ENCODE assay signal across 12 mouse cellular contexts in the genomic region with DNA sequence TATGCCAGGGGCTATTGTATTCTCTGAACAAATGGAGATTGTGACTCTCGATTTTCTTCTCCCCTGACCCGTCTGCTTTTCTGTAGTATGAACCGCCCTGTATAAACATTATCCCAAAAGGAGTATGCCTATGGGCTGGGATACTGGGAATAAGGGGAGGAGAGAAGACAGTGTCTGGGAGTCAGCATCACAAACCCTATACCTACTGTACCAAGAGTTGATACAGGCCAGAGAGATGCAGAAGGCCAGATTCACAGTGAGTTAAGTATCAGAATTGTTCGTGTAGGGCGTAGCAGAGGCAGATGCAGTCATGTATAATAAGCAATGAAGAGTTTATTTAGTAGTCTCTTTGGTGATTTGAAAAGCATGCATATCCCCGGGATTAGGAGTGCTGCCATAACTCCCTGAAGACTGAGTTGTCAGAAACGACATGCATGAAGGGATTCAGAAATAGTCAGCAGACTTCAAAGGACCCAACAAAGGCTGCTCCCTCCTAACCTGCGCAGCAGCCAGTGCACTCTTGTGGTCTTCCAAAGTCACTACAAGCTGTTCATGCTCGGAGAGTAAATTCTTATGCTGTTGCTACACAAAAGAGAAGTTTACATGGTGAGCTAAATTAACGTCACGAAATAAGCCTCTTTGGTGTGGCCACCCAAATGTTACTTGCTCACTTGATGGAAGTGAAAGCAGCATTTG. TPM values are rescaled to one million over a fixed set of nuclear protein-coding genes. Genes with fewer than 3 reads are reported as not detected.
DNase-seq lines count a peak whose midpoint lies in the region; ATAC-seq and TF ChIP-seq lines count a peak whose summit lies in the region.
"Had no signal": no experiment of that assay in that cellular context is flagged by ENCODE, and none has a peak within 500 bp of the region (broad histone marks: within the 10 kb centered on the region; RNA-seq: fewer than 3 reads in every experiment).

No protein-coding gene starts in this region.

- no peak for ATAC-seq in intestine, postnatal 0 days
- ATAC-seq in intestine, embryonic 16.5 days = no peak
- ATAC-seq in hindbrain, postnatal 0 days = peak; percentile 84
- no peak for ATAC-seq in megakaryocyte-erythroid progenitor cell, adult 5-6 weeks (replicated peaks; ENCODE audit: low FRiP score, low TSS enrichment, poor library complexity, severe bottlenecking)

- H3K4me2 ChIP-seq in intestine, postnatal 0 days (replicated peaks; ENCODE audit: low read depth) = no peak overlapping the region
- no peak overlapping the region for H3K4me2 ChIP-seq in intestine, embryonic 16.5 days (ENCODE audit: low read depth, low read length)
- H3K4me2 ChIP-seq in hindbrain, postnatal 0 days (ENCODE audit: low read depth, low read length) = no peak overlapping the region
- H3K4me2 ChIP-seq: embryonic facial prominence, embryonic 13.5 days; heart, embryonic 12.5 days had no signal

- H3K4me1 ChIP-seq in intestine, postnatal 0 days (replicated peaks; ENCODE audit: control insufficient read depth, insufficient read depth, low read length) = no peaks in the 10 kb centered on the region
- H3K4me1 ChIP-seq in intestine, embryonic 16.5 days (ENCODE audit: control insufficient read depth, insufficient read depth, low read length) = no peaks in the 10 kb centered on the region
- H3K4me1 ChIP-seq in hindbrain, postnatal 0 days (ENCODE audit: insufficient read depth, low read length) = no peaks in the 10 kb centered on the region
- H3K4me1 ChIP-seq: embryonic facial prominence, embryonic 13.5 days; heart, embryonic 12.5 days had no signal

- H3K4me3 ChIP-seq in intestine, postnatal 0 days (ENCODE audit: low read depth, low read length) = no peak overlapping the region
- H3K4me3 ChIP-seq in intestine, embryonic 16.5 days (ENCODE audit: low read length) = no peak overlapping the region
- H3K4me3 ChIP-seq in hindbrain, postnatal 0 days (ENCODE audit: low read length) = no peak overlapping the region
- H3K4me3 ChIP-seq: embryonic facial prominence, embryonic 13.5 days; heart, embryonic 12.5 days had no signal

- no peak overlapping the region for H3K27ac ChIP-seq in intestine, postnatal 0 days (ENCODE audit: low read depth, low read length)
- no peak overlapping the region for H3K27ac ChIP-seq in intestine, embryonic 16.5 days (ENCODE audit: low read length)
- H3K27ac ChIP-seq in hindbrain, postnatal 0 days = no peak overlapping the region
- H3K27ac ChIP-seq: embryonic facial prominence, embryonic 13.5 days had no signal

- TF ChIP-seq CTCF in intestine, postnatal 0 days (IDR thresholded peaks at IDR 0.05; ENCODE audit: low read depth) = peak; percentile 50
- peak; percentile 67 for TF ChIP-seq CTCF in hindbrain, postnatal 0 days (IDR thresholded peaks at IDR 0.05; ENCODE audit: low read depth)

- H3K9ac ChIP-seq in intestine, postnatal 0 days (ENCODE audit: low read depth, low read length) = no peak overlapping the region
- no peak overlapping the region for H3K9ac ChIP-seq in intestine, embryonic 16.5 days (ENCODE audit: low read depth, low read length)
- no peak overlapping the region for H3K9ac ChIP-seq in hindbrain, postnatal 0 days (replicated peaks; ENCODE audit: low read length)
- H3K9ac ChIP-seq: embryonic facial prominence, embryonic 13.5 days; heart, embryonic 12.5 days had no signal

- 80% methylated on average over 11 of the region's 11 CpGs for WGBS in intestine, postnatal 0 days
- 83% methylated on average over 11 of the region's 11 CpGs for WGBS in intestine, embryonic 16.5 days
- 59% methylated on average over 11 of the region's 11 CpGs for WGBS in hindbrain, postnatal 0 days

- no peaks in the 10 kb centered on the region for H3K27me3 ChIP-seq in intestine, postnatal 0 days (replicated peaks; ENCODE audit: control insufficient read depth, insufficient read depth, low read length)
- no peaks in the 10 kb centered on the region for H3K27me3 ChIP-seq in intestine, embryonic 16.5 days (replicated peaks; ENCODE audit: control insufficient read depth, insufficient read depth, low read length)
- no peaks in the 10 kb centered on the region for H3K27me3 ChIP-seq in hindbrain, postnatal 0 days (ENCODE audit: insufficient read depth, low read length)
- H3K27me3 ChIP-seq: embryonic facial prominence, embryonic 13.5 days; heart, embryonic 12.5 days had no signal

- DNase-seq in thymus, postnatal 0 days (ENCODE audit: low spot score) = peak; percentile 14
- DNase-seq in thymus, adult 18-20 months = no peak
- DNase-seq in hindbrain, postnatal 0 days (ENCODE audit: low spot score) = peak; percentile 58
- DNase-seq in T-cell, adult 2 months (ENCODE audit: low spot score) = no peak
- DNase-seq: adrenal gland, adult 8-10 months; cerebellum, adult 11-12 months; thymus, postnatal 25 days had no signal

- H3K36me3 ChIP-seq in intestine, postnatal 0 days (ENCODE audit: control insufficient read depth, insufficient read depth) = peaks cover 26% of the 10 kb centered on the region
- H3K36me3 ChIP-seq in intestine, embryonic 16.5 days (ENCODE audit: control insufficient read depth, insufficient read depth, low read length) = 0 out of 2 replicates have a peak, but pooled peaks cover 3% of the 10 kb centered on the region
- H3K36me3 ChIP-seq in hindbrain, postnatal 0 days (ENCODE audit: insufficient read depth, low read length) = peaks cover 4% of the 10 kb centered on the region; the same call in 1 of the 2 replicates

- no peaks in the 10 kb centered on the region for H3K9me3 ChIP-seq in intestine, postnatal 0 days (ENCODE audit: control insufficient read depth)
- no peaks in the 10 kb centered on the region for H3K9me3 ChIP-seq in intestine, embryonic 16.5 days (ENCODE audit: control insufficient read depth, low read length)
- no peaks in the 10 kb centered on the region for H3K9me3 ChIP-seq in hindbrain, postnatal 0 days (ENCODE audit: low read length)
- H3K9me3 ChIP-seq: embryonic facial prominence, embryonic 13.5 days; heart, embryonic 12.5 days had no signal

RNA-seq across cellular contexts. Expression of a gene that starts 54.7 kb away (rescaled TPM):
- 30.3 and 31.9 TPM in 2 replicates for polyA plus RNA-seq in intestine, postnatal 0 days (2015; fragmentation: Nextera tagmentation; extraction: Ambion mirVana)
- polyA plus RNA-seq in intestine, embryonic 16.5 days (2015; fragmentation: Nextera tagmentation; extraction: Ambion mirVana) = 34.5 and 40.2 TPM in 2 replicates
- polyA plus RNA-seq in thymus, postnatal 0 days (2015; fragmentation: Nextera tagmentation; extraction: Ambion mirVana) = 16.6 and 16.9 TPM in 2 replicates
- 15.1 and 22.5 TPM in 2 replicates for total RNA-seq in hindbrain, postnatal 0 days (2014; rRNA removed)
- polyA plus RNA-seq in hindbrain, postnatal 0 days (2015; fragmentation: Nextera tagmentation; extraction: Ambion mirVana) = 21.6 and 23.3 TPM in 2 replicates
- total RNA-seq in megakaryocyte-erythroid progenitor cell, adult 5-6 weeks (2014; fragmentation: Nextera tagmentation) = 35.9 and 65.4 TPM in 2 replicates
- total RNA-seq in megakaryocyte-erythroid progenitor cell, adult 5-6 weeks (2017) = 39.5 and 47.3 TPM in 2 replicates

Comparison
In these comparisons a context has a peak if more than half of its experiments do, and no peak if none do; other contexts are left out.
1. DNase-seq: peak in thymus, postnatal 0 days (single experiment) and hindbrain, postnatal 0 days (single experiment); none in thymus, adult 18-20 months (0 of 2) and T-cell, adult 2 months (single experiment).